Mouse (Mus musculus) E14TG2a.4 (cell line): ENCODE measurements around the gene Crb1.
A peak's percentile ranks its signal among the peaks of the same experiment; 100 is the strongest.
"Not testable (repeated sequence)": the region's sequence is repeated elsewhere in the genome, so short reads cannot be mapped to it uniquely, and the experiment has no call there.

ENCODE experiments used
- H3K27me3 ChIP-seq: 2 replicates; pipeline ENCODE4 v1.6.1; 2014; ENCODE audit warnings: low read length, control low read depth; ENCODE audit not compliant: insufficient read depth
- H3K36me3 ChIP-seq: 2 replicates; pipeline ENCODE4 v1.6.1; 2014; ENCODE audit warnings: low read length, control low read depth; ENCODE audit not compliant: insufficient read depth
- H3K4me1 ChIP-seq: replicated peaks from 2 replicates; pipeline ENCODE4 v1.6.1; 2014; ENCODE audit warnings: low read depth, low read length, control low read depth
- H3K4me3 ChIP-seq: replicated peaks from 2 replicates; pipeline ENCODE4 v1.5.1; 2014; ENCODE audit warnings: mild to moderate bottlenecking, low read length
- H3K9me3 ChIP-seq: 2 replicates; pipeline ENCODE4 v1.6.1; 2014; ENCODE audit warnings: low read length, control low read depth
- CTCF ChIP-seq: conservative IDR thresholded peaks from 2 replicates; pipeline ENCODE4 v1.5.1; 2014; ENCODE audit warnings: low read length
- NANOG ChIP-seq: IDR thresholded peaks from 2 replicates; pipeline ENCODE4 v1.6.1; 2014; ENCODE audit warnings: borderline replicate concordance, low read length, mixed read lengths
- POU5F1 ChIP-seq: IDR thresholded peaks from 2 replicates; pipeline ENCODE4 v1.6.1; 2014; ENCODE audit warnings: low read length, borderline replicate concordance

Gene Crb1

GRCm38 (mm10) chr1:139314297-139314874, 62.5 kb downstream of the Crb1 start:
- Histone ChIP-seq H3K27me3 (no peaks in the 10 kb centered on the region), H3K4me1 (no peaks in the 10 kb centered on the region), H3K4me3 (no peak overlapping the region), H3K9me3 (no peaks in the 10 kb centered on the region), H3K36me3 (no peaks in the 10 kb centered on the region)
- no peak for TF ChIP-seq NANOG
- no peak for TF ChIP-seq CTCF
- no peak for TF ChIP-seq POU5F1

- TF ChIP-seq CTCF (no peak), NANOG (no peak), POU5F1 (no peak)
- Histone ChIP-seq H3K4me1 (no peaks in the 10 kb centered on the region), H3K27me3 (no peaks in the 10 kb centered on the region), H3K4me3 (no peak overlapping the region), H3K9me3 (no peaks in the 10 kb centered on the region), H3K36me3 (no peaks in the 10 kb centered on the region)
Observed at GRCm38 (mm10) chr1:139308915-139309314, 68.0 kb downstream of the Crb1 start.

DNA sequence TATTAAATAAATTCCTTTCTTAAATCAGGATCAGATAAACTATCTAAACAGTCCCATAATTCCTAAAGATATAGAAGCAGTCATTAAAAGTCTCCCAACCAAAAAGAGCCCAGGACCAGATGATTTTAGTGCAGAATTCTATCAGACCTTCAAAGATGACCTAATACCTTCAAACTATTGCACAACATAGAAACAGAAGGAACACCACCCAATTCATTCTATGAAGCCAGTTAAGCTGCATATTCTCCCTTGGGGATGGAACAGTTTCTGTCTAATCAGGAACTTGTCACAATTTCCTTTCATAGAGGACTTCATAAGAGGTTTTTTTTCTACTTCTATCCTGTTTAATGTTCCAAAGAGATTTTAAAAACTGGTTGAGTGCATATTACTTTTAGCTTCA, 74.4 kb downstream of the Crb1 start:
- not testable (repeated sequence) for H3K4me1 ChIP-seq, H3K36me3 ChIP-seq, H3K4me3 ChIP-seq, H3K27me3 ChIP-seq, H3K9me3 ChIP-seq

DNA sequence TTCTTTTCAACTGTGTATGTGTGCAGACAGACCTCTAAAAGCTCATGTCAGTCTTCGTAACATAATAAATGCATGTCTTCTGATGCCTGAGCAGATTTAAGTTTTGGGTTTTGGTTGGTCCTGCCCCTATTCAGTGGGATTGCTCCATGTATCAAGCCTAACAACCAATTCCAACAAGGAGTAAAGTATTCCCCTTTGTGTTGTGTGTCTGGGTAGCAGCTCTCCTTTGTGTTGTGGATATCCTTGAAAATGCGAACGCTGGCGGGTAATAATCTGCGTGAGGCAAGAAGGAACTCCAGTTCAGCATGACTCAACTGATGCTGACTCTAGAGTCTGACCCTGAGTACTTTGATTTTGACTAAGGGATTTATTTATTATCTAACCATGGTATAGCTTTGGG, 75.1 kb downstream of the Crb1 start:
- H3K4me3 ChIP-seq: no peak overlapping the region
- TF ChIP-seq CTCF (no peak), NANOG (no peak), POU5F1 (no peak)

GRCm38 (mm10) chr1:139292023-139292422, 84.9 kb downstream of the Crb1 start:
- Histone ChIP-seq H3K27me3 (no peaks in the 10 kb centered on the region), H3K4me1 (no peaks in the 10 kb centered on the region), H3K36me3 (no peaks in the 10 kb centered on the region), H3K4me3 (no peak overlapping the region), H3K9me3 (no peaks in the 10 kb centered on the region)
- TF ChIP-seq CTCF (no peak), POU5F1 (no peak), NANOG (no peak)

More for the DNA sequence above, 75.1 kb downstream of the Crb1 start:
- Histone ChIP-seq H3K4me1 (no peaks in the 10 kb centered on the region), H3K36me3 (no peaks in the 10 kb centered on the region), H3K9me3 (no peaks in the 10 kb centered on the region), H3K27me3 (no peaks in the 10 kb centered on the region)

DNA sequence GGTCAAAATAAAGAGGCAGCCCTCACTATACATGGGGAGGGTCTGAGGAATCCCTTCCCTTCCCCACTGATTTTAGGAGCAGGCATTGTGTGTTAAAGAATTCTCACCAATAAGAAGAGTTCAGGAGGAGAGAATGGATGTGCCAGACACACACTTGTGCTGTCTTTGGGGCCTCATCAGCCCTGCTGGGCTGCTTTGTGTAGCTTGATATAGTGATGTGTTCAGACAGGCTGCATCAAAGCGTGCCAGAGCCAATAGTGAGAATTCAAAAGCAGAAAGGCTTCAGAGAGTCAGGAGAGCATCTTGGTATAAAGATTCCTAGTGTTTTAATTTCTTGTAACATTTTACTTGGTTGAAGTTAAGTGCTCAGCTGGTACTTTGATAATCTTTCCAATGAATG, 85.3 kb downstream of the Crb1 start:
- no peak for TF ChIP-seq CTCF
- TF ChIP-seq NANOG: no peak
- no peak for TF ChIP-seq POU5F1
- Histone ChIP-seq H3K27me3 (no peaks in the 10 kb centered on the region), H3K36me3 (no peaks in the 10 kb centered on the region), H3K9me3 (no peaks in the 10 kb centered on the region), H3K4me3 (no peak overlapping the region), H3K4me1 (no peaks in the 10 kb centered on the region)

DNA sequence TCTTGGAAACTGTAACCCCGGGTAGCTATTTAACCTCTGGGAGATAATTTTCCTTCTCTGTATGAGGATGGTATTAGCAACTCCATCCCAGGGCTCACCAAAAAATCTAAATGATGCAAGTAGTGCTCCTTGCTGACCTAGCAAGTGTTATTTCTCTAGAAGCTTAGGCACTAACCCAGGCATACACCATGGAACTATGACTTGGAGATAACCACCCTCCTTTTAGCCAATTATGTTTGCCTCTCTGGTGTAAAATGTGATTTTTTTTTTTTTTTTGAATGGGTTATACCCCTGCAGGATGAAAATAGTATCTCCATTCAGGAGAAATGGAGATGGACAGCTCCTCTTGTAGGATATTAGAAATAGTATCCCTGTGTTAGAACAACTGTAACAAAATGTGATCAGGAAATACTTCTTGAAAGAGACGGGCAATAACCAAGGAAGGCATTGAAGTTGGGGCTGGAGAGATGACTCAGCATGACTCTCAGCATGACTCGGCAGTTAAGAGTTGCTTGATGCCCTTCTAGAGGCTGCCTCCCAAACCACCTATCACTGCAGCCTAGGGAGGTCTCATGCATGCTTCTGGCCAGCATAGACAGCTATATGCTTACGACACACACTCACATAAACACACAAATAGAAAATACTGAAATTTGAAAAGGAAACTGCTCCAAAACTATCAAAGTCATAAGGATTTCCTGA, 100.1 kb downstream of the Crb1 start:
- H3K36me3 ChIP-seq: no peaks in the 10 kb centered on the region
- no peak overlapping the region for H3K4me3 ChIP-seq
- no peaks in the 10 kb centered on the region for H3K27me3 ChIP-seq
- no peaks in the 10 kb centered on the region for H3K4me1 ChIP-seq
- TF ChIP-seq POU5F1: no peak
- TF ChIP-seq NANOG: no peak
- no peak for TF ChIP-seq CTCF
- H3K9me3 ChIP-seq: no peaks in the 10 kb centered on the region

DNA sequence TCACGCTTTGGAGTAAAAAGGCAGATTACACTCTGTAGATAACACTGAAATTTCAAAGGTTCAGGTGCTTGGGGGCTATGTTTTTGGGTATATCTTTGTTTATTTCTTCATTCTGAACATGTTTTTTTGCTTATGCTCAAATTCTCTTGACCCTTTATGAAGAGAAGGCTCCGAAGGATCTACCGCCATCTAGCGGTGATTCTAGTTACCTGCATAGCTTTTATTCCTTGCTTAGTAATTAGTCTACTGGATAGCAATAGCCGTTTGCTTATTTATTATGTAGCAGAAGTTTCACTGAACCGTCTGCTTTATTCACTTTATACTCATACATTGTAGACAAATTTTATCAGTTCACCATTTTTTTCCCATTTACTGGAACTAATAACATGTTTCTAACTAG, 109.1 kb downstream of the Crb1 start:
- no peak for TF ChIP-seq NANOG
- TF ChIP-seq CTCF: peak; percentile 83
- Histone ChIP-seq H3K27me3 (no peaks in the 10 kb centered on the region), H3K4me1 (no peaks in the 10 kb centered on the region), H3K9me3 (no peaks in the 10 kb centered on the region), H3K4me3 (no peak overlapping the region), H3K36me3 (no peaks in the 10 kb centered on the region)

DNA sequence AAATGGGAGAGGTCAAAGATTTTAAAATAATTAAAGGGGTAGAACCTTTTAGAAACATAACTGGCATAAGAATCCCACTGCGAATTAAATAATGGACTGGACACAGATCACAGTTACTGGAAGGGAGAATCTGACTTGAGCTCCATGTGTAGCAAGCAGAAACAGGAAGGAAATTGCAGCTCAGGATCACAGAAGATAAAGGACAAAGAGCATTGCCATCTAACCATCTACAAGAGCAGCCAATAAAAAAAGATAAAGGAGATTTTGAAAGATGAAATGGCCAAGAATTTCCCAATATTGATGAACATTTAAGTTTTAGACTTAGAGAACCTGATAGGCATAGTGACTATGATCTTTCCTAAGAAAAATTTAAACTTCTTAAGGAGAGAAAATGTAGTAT, 112.7 kb downstream of the Crb1 start:
- no peak overlapping the region for H3K4me3 ChIP-seq
- no peaks in the 10 kb centered on the region for H3K36me3 ChIP-seq
- H3K27me3 ChIP-seq: no peaks in the 10 kb centered on the region
- H3K4me1 ChIP-seq: no peaks in the 10 kb centered on the region
- TF ChIP-seq POU5F1: no peak
- no peaks in the 10 kb centered on the region for H3K9me3 ChIP-seq
